ENCODE assay signal across 12 mouse cellular contexts in the genomic region with DNA sequence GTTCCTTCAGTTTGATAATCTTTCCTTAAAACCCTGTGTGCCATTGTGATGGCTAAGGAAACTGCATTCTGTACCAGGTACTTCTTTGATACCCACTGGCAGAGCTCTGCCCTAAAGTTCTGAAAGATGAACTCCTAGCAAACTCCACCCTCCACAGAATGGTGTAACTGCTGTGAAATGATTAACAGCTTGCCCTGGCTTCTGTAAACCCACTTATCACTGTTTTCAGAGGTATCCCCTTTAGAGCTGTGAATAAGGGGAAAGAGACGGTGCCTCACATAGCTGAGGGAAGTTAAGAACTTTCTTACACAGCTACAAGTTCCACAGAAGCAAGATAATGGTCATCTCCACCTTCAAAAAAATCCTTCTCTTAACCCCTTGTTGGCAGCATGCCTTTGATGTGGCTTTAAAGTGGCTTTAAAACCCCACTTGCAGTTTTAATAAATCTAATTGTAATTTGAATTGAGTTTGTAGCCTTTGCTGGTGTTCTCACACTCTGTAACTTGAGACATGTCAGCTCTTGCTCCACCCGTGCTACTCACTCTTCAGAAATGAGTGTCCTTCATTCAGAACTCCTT.
"Had no signal": no experiment of that assay in that cellular context is flagged by ENCODE, and none has a peak within 500 bp of the region (broad histone marks: within the 10 kb centered on the region; RNA-seq: fewer than 3 reads in every experiment).

No protein-coding gene starts in this region.

- H3K9ac ChIP-seq: limb, embryonic 13.5 days; lung, embryonic 14.5 days; neural tube, embryonic 12.5 days had no signal

- H3K9me3 ChIP-seq: limb, embryonic 13.5 days; neural tube, embryonic 12.5 days had no signal

- H3K4me3 ChIP-seq: layer of hippocampus, adult 2 months; limb, embryonic 13.5 days; neural tube, embryonic 12.5 days had no signal

- DNase-seq: kidney, adult 18-20 months; kidney, postnatal 10 days; kidney, postnatal 4 days; left cerebral cortex, postnatal 4 days; lung, embryonic 14.5 days; lung, postnatal 14 days; thymus, postnatal 4 days had no signal

- H3K36me3 ChIP-seq: limb, embryonic 13.5 days; neural tube, embryonic 12.5 days had no signal

- H3K27me3 ChIP-seq: neural tube, embryonic 12.5 days had no signal

- H3K27ac ChIP-seq: layer of hippocampus, adult 2 months; limb, embryonic 13.5 days; neural tube, embryonic 12.5 days; stomach, postnatal 0 days had no signal

- H3K4me2 ChIP-seq: limb, embryonic 13.5 days; liver, embryonic 11.5 days; lung, embryonic 14.5 days; neural tube, embryonic 12.5 days had no signal
